Mouse (Mus musculus): ENCODE measurements around the gene Mre11a. TPM values are rescaled to one million over a fixed set of nuclear protein-coding genes. Genes with fewer than 3 reads are reported as not detected.

Gene Mre11a
- polyA plus RNA-seq, 1 experiment from 2014 or later = 19.9 TPM

- no peak overlapping the region for H3K4me2 ChIP-seq (ENCODE audit: low read depth, low read length)
- ATAC-seq (ENCODE audit: low read depth) (no peak), DNase-seq (ENCODE audit: low spot score) (no peak)
- H3K4me3 ChIP-seq (ENCODE audit: low read depth, low read length) = no peak overlapping the region
- WGBS = 91% methylated on average over 6 of the region's 6 CpGs
- H3K27me3 ChIP-seq (replicated peaks; ENCODE audit: control insufficient read depth, insufficient read depth, low read length) = no peaks in the 10 kb centered on the region
- no peak overlapping the region for H3K27ac ChIP-seq (replicated peaks; ENCODE audit: low read depth, low read length)
- no peaks in the 10 kb centered on the region for H3K9me3 ChIP-seq (ENCODE audit: control insufficient read depth, low read length)
- H3K4me1 ChIP-seq (ENCODE audit: control insufficient read depth, insufficient read depth, low read length) = no peaks in the 10 kb centered on the region
- H3K9ac ChIP-seq (ENCODE audit: low read depth, low read length) = no peak overlapping the region
- peaks cover 59% of the 10 kb centered on the region for H3K36me3 ChIP-seq (ENCODE audit: control insufficient read depth, insufficient read depth, low read length)
Observed at GRCm38 (mm10) chr9:14787356-14787755, 2.9 kb downstream of the Mre11a start.

DNA sequence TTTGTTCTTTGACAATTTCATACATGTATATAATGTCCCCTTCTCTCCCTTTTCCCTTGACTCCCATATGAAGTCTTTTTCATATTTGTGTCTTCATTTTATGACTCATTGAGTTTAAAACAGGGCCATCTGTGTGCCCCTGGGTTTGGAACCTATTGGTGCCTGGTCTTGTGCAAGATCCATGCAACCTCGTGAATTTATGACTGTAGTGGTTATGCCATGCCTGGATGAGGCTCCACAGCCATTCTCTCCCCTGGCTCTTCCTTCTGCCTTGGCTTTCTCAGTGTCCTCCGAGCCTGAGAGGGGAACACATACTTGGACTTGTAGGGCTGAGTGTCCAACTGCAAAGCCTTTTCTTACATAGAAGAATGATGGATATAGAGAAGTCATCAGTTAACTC lies 21.3 kb downstream of the Mre11a start:
- no peak overlapping the region for H3K27ac ChIP-seq (replicated peaks; ENCODE audit: low read depth, low read length)
- peaks cover 69% of the 10 kb centered on the region for H3K36me3 ChIP-seq (ENCODE audit: control insufficient read depth, insufficient read depth, low read length)
- H3K4me1 ChIP-seq (ENCODE audit: control insufficient read depth, insufficient read depth, low read length) = no peaks in the 10 kb centered on the region
- no peaks in the 10 kb centered on the region for H3K9me3 ChIP-seq (ENCODE audit: control insufficient read depth, low read length)
- WGBS = 86% methylated on average over 2 of the region's 2 CpGs
- H3K4me3 ChIP-seq (ENCODE audit: low read depth, low read length) = no peak overlapping the region
- H3K9ac ChIP-seq (ENCODE audit: low read depth, low read length) = no peak overlapping the region
- ATAC-seq (ENCODE audit: low read depth) (no peak), DNase-seq (ENCODE audit: low spot score) (no peak)
- H3K4me2 ChIP-seq (ENCODE audit: low read depth, low read length) = no peak overlapping the region
- H3K27me3 ChIP-seq (replicated peaks; ENCODE audit: control insufficient read depth, insufficient read depth, low read length) = no peaks in the 10 kb centered on the region

GRCm38 (mm10) chr9:14806786-14807185 lies 22.3 kb downstream of the Mre11a start:
- Histone ChIP-seq H3K36me3 (ENCODE audit: control insufficient read depth, insufficient read depth, low read length) (peaks cover 69% of the 10 kb centered on the region), H3K4me2 (ENCODE audit: low read depth, low read length) (no peak overlapping the region), H3K27ac (replicated peaks; ENCODE audit: low read depth, low read length) (no peak overlapping the region), H3K27me3 (replicated peaks; ENCODE audit: control insufficient read depth, insufficient read depth, low read length) (no peaks in the 10 kb centered on the region), H3K4me3 (ENCODE audit: low read depth, low read length) (no peak overlapping the region), H3K9ac (ENCODE audit: low read depth, low read length) (no peak overlapping the region), H3K9me3 (ENCODE audit: control insufficient read depth, low read length) (no peaks in the 10 kb centered on the region), H3K4me1 (ENCODE audit: control insufficient read depth, insufficient read depth, low read length) (no peaks in the 10 kb centered on the region)
- ATAC-seq (ENCODE audit: low read depth) = no peak
- WGBS = 97% methylated on average over 1 of the region's 1 CpGs
- no peak for DNase-seq (ENCODE audit: low spot score)

GRCm38 (mm10) chr9:14810111-14810510 lies 25.7 kb downstream of the Mre11a start:
- Histone ChIP-seq H3K4me3 (ENCODE audit: low read depth, low read length) (no peak overlapping the region), H3K36me3 (ENCODE audit: control insufficient read depth, insufficient read depth, low read length) (peaks cover 76% of the 10 kb centered on the region), H3K9me3 (ENCODE audit: control insufficient read depth, low read length) (no peaks in the 10 kb centered on the region), H3K9ac (ENCODE audit: low read depth, low read length) (no peak overlapping the region), H3K4me1 (ENCODE audit: control insufficient read depth, insufficient read depth, low read length) (no peaks in the 10 kb centered on the region), H3K27ac (replicated peaks; ENCODE audit: low read depth, low read length) (no peak overlapping the region), H3K27me3 (replicated peaks; ENCODE audit: control insufficient read depth, insufficient read depth, low read length) (no peaks in the 10 kb centered on the region), H3K4me2 (ENCODE audit: low read depth, low read length) (no peak overlapping the region)
- no peak for DNase-seq (ENCODE audit: low spot score)
- 95% methylated on average over 5 of the region's 5 CpGs for WGBS
- no peak for ATAC-seq (ENCODE audit: low read depth)

GRCm38 (mm10) chr9:14821396-14821795 lies 36.9 kb downstream of the Mre11a start:
- Histone ChIP-seq H3K4me3 (ENCODE audit: low read depth, low read length) (no peak overlapping the region), H3K36me3 (ENCODE audit: control insufficient read depth, insufficient read depth, low read length) (peaks cover 85% of the 10 kb centered on the region), H3K27ac (replicated peaks; ENCODE audit: low read depth, low read length) (no peak overlapping the region), H3K9me3 (ENCODE audit: control insufficient read depth, low read length) (no peaks in the 10 kb centered on the region), H3K27me3 (replicated peaks; ENCODE audit: control insufficient read depth, insufficient read depth, low read length) (no peaks in the 10 kb centered on the region), H3K4me2 (ENCODE audit: low read depth, low read length) (no peak overlapping the region), H3K9ac (ENCODE audit: low read depth, low read length) (no peak overlapping the region), H3K4me1 (ENCODE audit: control insufficient read depth, insufficient read depth, low read length) (no peaks in the 10 kb centered on the region)
- ATAC-seq (ENCODE audit: low read depth) (no peak), DNase-seq (ENCODE audit: low spot score) (no peak)

DNA sequence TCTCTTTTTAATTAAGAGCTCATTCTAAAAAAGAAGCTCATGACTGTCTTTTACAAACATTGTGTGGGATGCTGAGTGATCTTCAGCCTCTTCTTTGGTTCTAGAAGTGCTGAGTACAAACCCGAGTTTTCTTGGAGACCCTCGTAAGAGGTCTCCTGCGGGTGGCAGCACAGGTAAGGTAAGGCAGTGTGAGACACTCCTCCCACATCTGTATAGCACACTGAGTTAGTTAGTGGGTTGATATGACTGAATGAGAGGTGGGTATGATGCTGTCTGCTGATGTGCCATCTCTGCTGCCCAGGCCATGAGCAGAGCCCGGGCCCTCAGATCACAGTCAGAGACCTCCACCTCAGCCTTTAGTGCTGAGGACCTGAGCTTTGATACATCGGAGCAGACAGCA lies 40.4 kb downstream of the Mre11a start:
- no peaks in the 10 kb centered on the region for H3K9me3 ChIP-seq (ENCODE audit: control insufficient read depth, low read length)
- no peak for DNase-seq (ENCODE audit: low spot score)
- 84% methylated on average over 5 of the region's 5 CpGs for WGBS
- no peak overlapping the region for H3K4me2 ChIP-seq (ENCODE audit: low read depth, low read length)
- ATAC-seq (ENCODE audit: low read depth) = no peak
- no peaks in the 10 kb centered on the region for H3K4me1 ChIP-seq (ENCODE audit: control insufficient read depth, insufficient read depth, low read length)
- no peaks in the 10 kb centered on the region for H3K27me3 ChIP-seq (replicated peaks; ENCODE audit: control insufficient read depth, insufficient read depth, low read length)
- H3K4me3 ChIP-seq (ENCODE audit: low read depth, low read length) = no peak overlapping the region
- no peak overlapping the region for H3K27ac ChIP-seq (replicated peaks; ENCODE audit: low read depth, low read length)
- no peak overlapping the region for H3K9ac ChIP-seq (ENCODE audit: low read depth, low read length)
- peaks cover 66% of the 10 kb centered on the region for H3K36me3 ChIP-seq (ENCODE audit: control insufficient read depth, insufficient read depth, low read length)

DNA sequence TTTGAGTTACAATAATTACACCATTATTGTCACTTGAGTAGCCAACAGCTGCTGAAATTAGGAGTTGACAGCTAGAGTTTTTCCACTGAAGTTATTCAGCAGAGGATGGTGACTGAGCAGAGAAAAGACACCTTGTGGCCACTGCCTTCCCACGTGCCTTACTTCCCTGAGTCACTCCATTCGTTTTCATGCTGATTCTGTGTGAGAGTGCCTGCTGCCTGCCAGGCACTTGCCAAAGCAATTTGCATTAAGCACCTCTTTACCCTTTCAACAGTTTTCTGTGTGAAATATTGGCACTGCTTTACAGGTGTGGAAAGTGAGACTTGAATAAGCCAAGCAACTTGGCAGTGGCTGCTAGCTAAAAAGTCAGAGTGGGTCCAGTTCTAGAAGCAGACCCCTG lies 43.4 kb downstream of the Mre11a start:
- H3K27me3 ChIP-seq (replicated peaks; ENCODE audit: control insufficient read depth, insufficient read depth, low read length) = no peaks in the 10 kb centered on the region
- no peak overlapping the region for H3K4me2 ChIP-seq (ENCODE audit: low read depth, low read length)
- no peak overlapping the region for H3K27ac ChIP-seq (replicated peaks; ENCODE audit: low read depth, low read length)
- no peak for DNase-seq (ENCODE audit: low spot score)
- no peak overlapping the region for H3K9ac ChIP-seq (ENCODE audit: low read depth, low read length)
- no peaks in the 10 kb centered on the region for H3K4me1 ChIP-seq (ENCODE audit: control insufficient read depth, insufficient read depth, low read length)
- WGBS = 76% methylated on average over 2 of the region's 2 CpGs
- H3K9me3 ChIP-seq (ENCODE audit: control insufficient read depth, low read length) = no peaks in the 10 kb centered on the region
- no peak for ATAC-seq (ENCODE audit: low read depth)
- peaks cover 62% of the 10 kb centered on the region for H3K36me3 ChIP-seq (ENCODE audit: control insufficient read depth, insufficient read depth, low read length)
- no peak overlapping the region for H3K4me3 ChIP-seq (ENCODE audit: low read depth, low read length)

DNA sequence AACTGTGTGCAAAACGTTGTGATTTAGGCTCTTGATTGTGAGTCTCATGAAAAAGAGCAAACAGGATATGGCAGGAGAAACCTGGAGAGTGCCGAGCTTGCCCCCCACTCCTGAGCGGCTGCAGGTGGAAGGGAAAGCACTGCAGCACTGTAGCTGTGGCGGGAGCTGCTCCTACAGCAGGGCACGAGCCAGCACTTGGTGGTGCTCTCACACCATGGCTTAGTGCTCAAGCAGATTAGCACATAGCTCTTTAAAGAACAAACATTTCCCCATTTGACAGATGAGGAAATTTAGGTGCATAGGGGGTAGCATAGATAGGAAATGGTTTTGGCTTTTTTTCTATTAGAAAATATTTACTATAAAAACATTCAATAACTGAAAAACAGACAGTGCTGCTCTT lies 47.6 kb downstream of the Mre11a start:
- 77% methylated on average over 5 of the region's 5 CpGs for WGBS
- Histone ChIP-seq H3K4me2 (ENCODE audit: low read depth, low read length) (no peak overlapping the region), H3K27me3 (replicated peaks; ENCODE audit: control insufficient read depth, insufficient read depth, low read length) (no peaks in the 10 kb centered on the region), H3K4me3 (ENCODE audit: low read depth, low read length) (no peak overlapping the region), H3K9ac (ENCODE audit: low read depth, low read length) (no peak overlapping the region), H3K27ac (replicated peaks; ENCODE audit: low read depth, low read length) (no peak overlapping the region), H3K9me3 (ENCODE audit: control insufficient read depth, low read length) (no peaks in the 10 kb centered on the region), H3K36me3 (ENCODE audit: control insufficient read depth, insufficient read depth, low read length) (peaks cover 71% of the 10 kb centered on the region), H3K4me1 (ENCODE audit: control insufficient read depth, insufficient read depth, low read length) (no peaks in the 10 kb centered on the region)
- ATAC-seq (ENCODE audit: low read depth) = no peak
- no peak for DNase-seq (ENCODE audit: low spot score)

DNA sequence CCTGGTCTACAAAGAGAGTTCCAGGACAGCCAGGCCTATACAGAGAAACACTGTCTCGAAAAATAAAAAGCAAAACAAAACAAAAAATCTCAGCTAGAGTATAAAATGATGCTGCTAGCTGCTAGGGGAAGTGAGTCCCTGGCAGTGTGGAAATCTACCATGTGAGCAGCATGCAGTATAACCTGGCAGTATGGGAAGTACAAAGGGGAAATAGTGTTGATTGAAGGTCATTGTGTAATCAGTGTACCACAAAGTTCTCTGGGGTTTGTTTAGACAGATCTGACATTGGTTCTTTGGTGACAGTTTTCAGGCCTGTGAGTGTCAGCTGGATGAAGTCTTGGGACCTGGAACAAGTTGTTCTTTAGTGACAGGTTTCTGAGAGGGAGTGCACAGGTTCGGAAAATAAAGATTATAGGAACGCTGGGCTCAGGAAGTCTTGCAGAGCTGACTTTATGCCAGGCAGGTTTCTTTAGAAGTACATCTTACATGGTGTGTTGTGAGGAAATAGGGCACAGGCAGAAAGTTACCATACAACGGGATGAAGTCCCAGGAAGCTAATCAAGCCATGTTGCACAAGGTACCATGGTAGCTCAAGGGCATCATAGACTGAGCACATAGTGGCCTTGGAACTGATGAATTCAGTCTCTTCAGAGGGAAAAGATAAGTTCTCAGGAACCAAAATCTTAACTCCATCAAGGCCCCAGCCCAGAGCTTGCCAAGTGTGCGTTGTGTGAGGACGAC lies 51.1 kb downstream of the Mre11a start:
- WGBS = 91% methylated on average over 6 of the region's 6 CpGs
- Histone ChIP-seq H3K9me3 (ENCODE audit: control insufficient read depth, low read length) (no peaks in the 10 kb centered on the region), H3K4me2 (ENCODE audit: low read depth, low read length) (no peak overlapping the region), H3K9ac (ENCODE audit: low read depth, low read length) (no peak overlapping the region), H3K27me3 (replicated peaks; ENCODE audit: control insufficient read depth, insufficient read depth, low read length) (no peaks in the 10 kb centered on the region), H3K4me1 (ENCODE audit: control insufficient read depth, insufficient read depth, low read length) (no peaks in the 10 kb centered on the region), H3K4me3 (ENCODE audit: low read depth, low read length) (no peak overlapping the region), H3K36me3 (ENCODE audit: control insufficient read depth, insufficient read depth, low read length) (peaks cover 55% of the 10 kb centered on the region), H3K27ac (replicated peaks; ENCODE audit: low read depth, low read length) (no peak overlapping the region)
- DNase-seq (ENCODE audit: low spot score) = no peak
- no peak for ATAC-seq (ENCODE audit: low read depth)
